Mouse (Mus musculus): ENCODE measurements around the gene Il25. TPM values are rescaled to one million over a fixed set of nuclear protein-coding genes. Genes with fewer than 3 reads are reported as not detected.

Il25 gene
- not detected in 2 replicates for polyA plus RNA-seq (2014; fragmentation: Nextera tagmentation; extraction: Ambion mirVana)

- no peak for ATAC-seq (replicated peaks; ENCODE audit: insufficient number of reproducible peaks, low FRiP score, low TSS enrichment, low read depth)
- H3K4me3 ChIP-seq (ENCODE audit: low read depth, low read length): no peak within 1 kb of the TSS
Measured at GRCm38 (mm10) chr14:54932645-54933150, at the start of gene Il25. Gene Il25, plus strand, starts transcription at chr14:54932695.

DNA sequence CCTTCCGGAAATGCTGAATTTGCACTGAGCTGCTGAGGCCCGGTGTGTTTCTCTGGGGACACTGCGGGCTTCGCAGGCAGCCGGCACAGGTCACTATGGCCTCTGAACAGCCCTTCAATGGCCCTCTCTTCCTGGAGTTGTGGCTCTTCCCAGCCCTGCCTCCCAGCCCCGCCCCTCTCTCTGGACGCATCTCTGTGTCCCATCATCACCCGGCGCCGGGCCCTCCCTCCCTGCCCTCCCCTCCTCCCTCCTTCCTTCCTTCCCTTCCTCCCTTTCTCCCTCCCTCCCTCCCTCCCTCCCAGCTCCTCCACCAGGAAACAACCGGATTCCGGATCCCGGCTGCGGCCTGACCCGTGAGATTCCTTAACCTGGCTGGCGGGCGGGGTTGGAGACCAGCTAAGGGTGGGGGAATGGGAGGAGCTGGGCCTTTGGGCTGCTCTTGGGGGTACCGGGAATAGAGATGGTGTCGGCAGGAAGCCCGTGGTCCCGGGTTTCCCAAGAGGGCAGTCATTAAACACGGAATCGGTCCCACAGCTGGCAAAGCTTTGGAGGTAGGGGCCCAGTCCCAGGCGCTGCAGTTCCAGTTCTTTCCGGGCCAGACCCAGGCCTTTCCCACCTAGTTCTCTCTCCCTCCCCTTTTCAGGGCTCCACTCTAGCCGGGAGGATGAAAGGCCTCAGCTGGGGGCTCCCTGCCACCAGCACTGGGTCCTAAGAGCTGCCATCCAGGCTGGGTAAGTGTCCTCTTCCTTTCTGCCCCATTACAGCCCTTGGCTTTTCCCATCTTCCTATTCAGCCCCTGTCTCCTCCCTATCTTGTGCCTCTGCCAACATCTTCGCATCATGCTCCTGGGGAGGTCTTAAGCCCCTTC is 49.1 kb upstream of the Il25 start, which contains the start of the genes Bcl2l2 and Gm20521:
Gene Bcl2l2 (plus strand): TSS at position 224 of the 868 bp plus-strand sequence.
Gene Gm20521 (plus strand): TSS at position 288 of the 868 bp plus-strand sequence.
- H3K9me3 ChIP-seq (replicated peaks; ENCODE audit: control insufficient read depth, low read length): no peaks in the 10 kb centered on the region
- H3K4me1 ChIP-seq (ENCODE audit: control insufficient read depth, insufficient read depth, low read length): no peaks in the 10 kb centered on the region; the same call in 1 of the 2 replicates
- H3K4me3 ChIP-seq (ENCODE audit: low read depth, low read length): peak within 1 kb of the TSS; percentile 57
- H3K4me2 ChIP-seq (ENCODE audit: low read depth, low read length): peak within 1 kb of the TSS; percentile 76
- peak; percentile 78 for ATAC-seq (replicated peaks; ENCODE audit: insufficient number of reproducible peaks, low FRiP score, low TSS enrichment, low read depth)
- H3K27me3 ChIP-seq (ENCODE audit: control insufficient read depth, insufficient read depth, low read length): no peaks in the 10 kb centered on the region
- peak within 1 kb of the TSS; percentile 67 for H3K9ac ChIP-seq (replicated peaks; ENCODE audit: low read length)
- DNase-seq (ENCODE audit: low spot score): peak; percentile 90
- H3K27ac ChIP-seq (replicated peaks; ENCODE audit: low read depth, low read length): peak within 1 kb of the TSS; percentile 80
- WGBS: 0% methylated on average over 27 of the region's 27 CpGs
- H3K36me3 ChIP-seq (replicated peaks; ENCODE audit: control insufficient read depth, insufficient read depth, low read depth, low read length): no peaks in the 10 kb centered on the region

More at GRCm38 (mm10) chr14:54932645-54933150, at the start of gene Il25:
- Histone ChIP-seq H3K4me1 (ENCODE audit: control insufficient read depth, insufficient read depth, low read length) (peaks cover 8% of the 10 kb centered on the region; the same call in 1 of the 2 replicates), H3K4me2 (ENCODE audit: low read depth, low read length) (no peak within 1 kb of the TSS), H3K36me3 (replicated peaks; ENCODE audit: control insufficient read depth, insufficient read depth, low read depth, low read length) (no peaks in the 10 kb centered on the region), H3K27ac (replicated peaks; ENCODE audit: low read depth, low read length) (no peak within 1 kb of the TSS), H3K9me3 (replicated peaks; ENCODE audit: control insufficient read depth, low read length) (no peaks in the 10 kb centered on the region), H3K9ac (replicated peaks; ENCODE audit: low read length) (0 out of 2 replicates have a peak within 1 kb of the TSS, but pooled peaks have one; percentile 6), H3K27me3 (ENCODE audit: control insufficient read depth, insufficient read depth, low read length) (no peaks in the 10 kb centered on the region)
- no peak for DNase-seq (ENCODE audit: low spot score)
- 37% methylated on average over 6 of the region's 6 CpGs for whole genome bisulfite sequencing

DNA sequence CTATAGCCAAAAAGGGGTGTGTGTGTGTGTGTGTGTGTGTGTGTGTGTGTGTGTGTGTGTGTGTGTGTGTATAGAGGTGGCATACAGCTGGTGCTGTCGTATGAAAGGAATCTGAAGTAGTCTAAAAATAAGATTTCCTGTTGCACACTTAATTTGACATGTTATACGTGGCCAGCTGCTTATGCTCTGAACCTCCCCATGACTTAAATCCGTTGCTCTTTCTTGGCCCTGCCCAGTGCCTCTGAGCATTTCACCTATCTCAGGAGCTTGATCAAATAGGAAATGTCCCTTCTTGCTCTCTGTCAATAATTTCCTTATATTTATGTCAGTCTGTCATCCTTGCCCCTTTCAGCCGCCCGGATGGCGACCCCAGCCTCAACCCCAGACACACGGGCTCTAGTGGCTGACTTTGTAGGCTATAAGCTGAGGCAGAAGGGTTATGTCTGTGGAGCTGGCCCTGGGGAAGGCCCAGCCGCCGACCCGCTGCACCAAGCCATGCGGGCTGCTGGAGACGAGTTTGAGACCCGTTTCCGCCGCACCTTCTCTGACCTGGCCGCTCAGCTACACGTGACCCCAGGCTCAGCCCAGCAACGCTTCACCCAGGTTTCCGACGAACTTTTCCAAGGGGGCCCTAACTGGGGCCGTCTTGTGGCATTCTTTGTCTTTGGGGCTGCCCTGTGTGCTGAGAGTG is 48.3 kb upstream of the Il25 start:
- no peak for DNase-seq (ENCODE audit: low spot score)
- no peaks in the 10 kb centered on the region for H3K27me3 ChIP-seq (ENCODE audit: control insufficient read depth, insufficient read depth, low read length)
- 27% methylated on average over 21 of the region's 21 CpGs for WGBS
- H3K4me2 ChIP-seq (ENCODE audit: low read depth, low read length): peak overlapping the region; percentile 76
- H3K9ac ChIP-seq (replicated peaks; ENCODE audit: low read length): peak overlapping the region; percentile 67
- no peaks in the 10 kb centered on the region; the same call in 1 of the 2 replicates for H3K4me1 ChIP-seq (ENCODE audit: control insufficient read depth, insufficient read depth, low read length)
- peak overlapping the region; percentile 57 for H3K4me3 ChIP-seq (ENCODE audit: low read depth, low read length)
- no peaks in the 10 kb centered on the region for H3K36me3 ChIP-seq (replicated peaks; ENCODE audit: control insufficient read depth, insufficient read depth, low read depth, low read length)
- no peaks in the 10 kb centered on the region for H3K9me3 ChIP-seq (replicated peaks; ENCODE audit: control insufficient read depth, low read length)
- no peak for ATAC-seq (replicated peaks; ENCODE audit: insufficient number of reproducible peaks, low FRiP score, low TSS enrichment, low read depth)
- H3K27ac ChIP-seq (replicated peaks; ENCODE audit: low read depth, low read length): peak overlapping the region; percentile 80; the same call in 1 of the 2 replicates

DNA sequence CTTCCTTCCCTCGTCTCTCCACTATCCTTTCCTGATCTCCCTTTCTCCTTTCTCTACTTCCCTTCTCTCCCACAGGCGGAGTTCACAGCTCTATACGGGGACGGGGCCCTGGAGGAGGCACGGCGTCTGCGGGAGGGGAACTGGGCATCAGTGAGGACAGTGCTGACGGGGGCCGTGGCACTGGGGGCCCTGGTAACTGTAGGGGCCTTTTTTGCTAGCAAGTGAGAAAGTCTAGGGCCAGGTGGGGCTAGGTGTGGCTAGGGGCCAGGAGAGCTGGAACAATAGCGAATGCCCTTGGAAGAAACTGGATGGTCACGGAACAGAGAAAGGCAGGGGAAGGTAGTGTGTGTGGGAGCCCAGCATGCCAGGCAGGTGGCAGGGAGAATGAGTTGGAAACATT is 47.2 kb upstream of the Il25 start:
- WGBS: 93% methylated on average over 11 of the region's 11 CpGs
- Histone ChIP-seq H3K27ac (replicated peaks; ENCODE audit: low read depth, low read length) (no peak overlapping the region), H3K4me3 (ENCODE audit: low read depth, low read length) (no peak overlapping the region), H3K4me1 (ENCODE audit: control insufficient read depth, insufficient read depth, low read length) (no peaks in the 10 kb centered on the region; the same call in 1 of the 2 replicates), H3K4me2 (ENCODE audit: low read depth, low read length) (no peak overlapping the region), H3K36me3 (replicated peaks; ENCODE audit: control insufficient read depth, insufficient read depth, low read depth, low read length) (no peaks in the 10 kb centered on the region), H3K9ac (replicated peaks; ENCODE audit: low read length) (no peak overlapping the region), H3K9me3 (replicated peaks; ENCODE audit: control insufficient read depth, low read length) (no peaks in the 10 kb centered on the region), H3K27me3 (ENCODE audit: control insufficient read depth, insufficient read depth, low read length) (no peaks in the 10 kb centered on the region)
- ATAC-seq (replicated peaks; ENCODE audit: insufficient number of reproducible peaks, low FRiP score, low TSS enrichment, low read depth): no peak
- DNase-seq (ENCODE audit: low spot score): no peak

DNA sequence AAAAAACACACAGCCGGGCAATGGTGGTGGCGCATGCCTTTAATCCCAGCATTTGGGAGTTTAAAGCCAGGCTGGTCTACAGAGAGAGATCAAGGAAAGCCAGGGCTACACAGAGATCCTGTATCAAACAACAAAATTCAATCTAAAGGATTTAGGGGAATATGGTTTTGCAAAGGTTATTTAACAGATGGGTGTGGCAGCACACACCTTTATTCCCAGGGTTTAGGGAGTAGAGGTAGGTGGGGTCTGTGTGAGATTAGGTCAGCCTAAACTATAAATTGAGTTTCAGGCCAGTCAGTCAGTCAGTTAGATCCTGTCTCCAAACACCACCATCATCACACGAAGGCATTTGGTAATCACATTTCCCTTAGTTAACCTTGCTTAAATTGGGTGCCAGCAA is 40.3 kb upstream of the Il25 start, which contains the start of gene Pabpn1:
Gene Pabpn1 (plus strand): TSS at position 301 of the 400 bp plus-strand sequence.
- peaks cover 5% of the 10 kb centered on the region for H3K36me3 ChIP-seq (replicated peaks; ENCODE audit: control insufficient read depth, insufficient read depth, low read depth, low read length)
- WGBS: 92% methylated on average over 3 of the region's 3 CpGs
- H3K4me2 ChIP-seq (ENCODE audit: low read depth, low read length): peak within 1 kb of the TSS; percentile 39
- ATAC-seq (replicated peaks; ENCODE audit: insufficient number of reproducible peaks, low FRiP score, low TSS enrichment, low read depth): no peak
- peak within 1 kb of the TSS; percentile 25; the same call in 1 of the 2 replicates for H3K9ac ChIP-seq (replicated peaks; ENCODE audit: low read length)
- H3K9me3 ChIP-seq (replicated peaks; ENCODE audit: control insufficient read depth, low read length): no peaks in the 10 kb centered on the region
- peak within 1 kb of the TSS; percentile 36 for H3K4me3 ChIP-seq (ENCODE audit: low read depth, low read length)
- DNase-seq (ENCODE audit: low spot score): no peak
- H3K4me1 ChIP-seq (ENCODE audit: control insufficient read depth, insufficient read depth, low read length): no peaks in the 10 kb centered on the region
- H3K27me3 ChIP-seq (ENCODE audit: control insufficient read depth, insufficient read depth, low read length): no peaks in the 10 kb centered on the region
- H3K27ac ChIP-seq (replicated peaks; ENCODE audit: low read depth, low read length): peak within 1 kb of the TSS; percentile 41; the same call in 1 of the 2 replicates

DNA sequence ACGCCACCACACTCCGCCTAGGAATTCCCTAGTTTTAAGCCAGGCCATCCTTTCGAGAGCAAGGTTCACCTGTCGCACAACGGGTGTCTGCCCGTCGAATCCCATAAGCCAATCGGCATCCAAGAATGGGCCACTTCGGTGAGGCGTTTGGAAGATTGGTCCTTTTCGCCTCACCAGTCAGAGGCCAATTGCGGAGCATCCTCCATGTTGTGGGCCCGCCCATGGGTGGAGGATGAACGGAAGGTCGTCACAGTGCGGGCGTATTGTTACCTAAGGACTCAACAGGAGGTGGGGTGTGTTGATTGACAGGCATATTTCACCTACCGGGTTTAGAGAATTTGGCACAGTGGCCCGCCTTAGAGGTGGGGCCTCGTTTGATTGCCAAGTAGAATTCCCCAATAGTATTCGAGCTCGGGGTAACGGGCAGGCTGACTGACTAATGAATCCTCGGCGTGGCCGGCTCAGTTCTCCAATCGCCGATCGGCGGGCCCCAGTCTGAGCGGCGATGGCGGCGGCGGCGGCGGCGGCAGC is 38.8 kb upstream of the Il25 start:
- Histone ChIP-seq H3K36me3 (replicated peaks; ENCODE audit: control insufficient read depth, insufficient read depth, low read depth, low read length) (peaks cover 6% of the 10 kb centered on the region), H3K4me3 (ENCODE audit: low read depth, low read length) (peak overlapping the region; percentile 97), H3K9ac (replicated peaks; ENCODE audit: low read length) (peak overlapping the region; percentile 100), H3K4me2 (ENCODE audit: low read depth, low read length) (peak overlapping the region; percentile 39), H3K27me3 (ENCODE audit: control insufficient read depth, insufficient read depth, low read length) (no peaks in the 10 kb centered on the region), H3K9me3 (replicated peaks; ENCODE audit: control insufficient read depth, low read length) (no peaks in the 10 kb centered on the region), H3K27ac (replicated peaks; ENCODE audit: low read depth, low read length) (peak overlapping the region; percentile 96), H3K4me1 (ENCODE audit: control insufficient read depth, insufficient read depth, low read length) (no peaks in the 10 kb centered on the region)
- WGBS: under 1% methylated on average over 32 of the region's 38 CpGs
- DNase-seq (ENCODE audit: low spot score) (peak; percentile 99), ATAC-seq (replicated peaks; ENCODE audit: insufficient number of reproducible peaks, low FRiP score, low TSS enrichment, low read depth) (peak; percentile 99)

- H3K4me1 ChIP-seq (ENCODE audit: control insufficient read depth, insufficient read depth, low read length): no peaks in the 10 kb centered on the region
- H3K27me3 ChIP-seq (ENCODE audit: control insufficient read depth, insufficient read depth, low read length): no peaks in the 10 kb centered on the region
- H3K4me3 ChIP-seq (ENCODE audit: low read depth, low read length): peak overlapping the region; percentile 97
- under 1% methylated on average over 42 of the region's 54 CpGs for WGBS
- peaks cover 6% of the 10 kb centered on the region for H3K36me3 ChIP-seq (replicated peaks; ENCODE audit: control insufficient read depth, insufficient read depth, low read depth, low read length)
- H3K4me2 ChIP-seq (ENCODE audit: low read depth, low read length): peak overlapping the region; percentile 59
- H3K9ac ChIP-seq (replicated peaks; ENCODE audit: low read length): peak overlapping the region; percentile 100
- peak; percentile 48 for DNase-seq (ENCODE audit: low spot score)
- peak; percentile 58 for ATAC-seq (replicated peaks; ENCODE audit: insufficient number of reproducible peaks, low FRiP score, low TSS enrichment, low read depth)
- no peaks in the 10 kb centered on the region for H3K9me3 ChIP-seq (replicated peaks; ENCODE audit: control insufficient read depth, low read length)
- peak overlapping the region; percentile 96 for H3K27ac ChIP-seq (replicated peaks; ENCODE audit: low read depth, low read length)
Measured at GRCm38 (mm10) chr14:54894296-54895151, 38.0 kb upstream of the Il25 start.
